Mouse (Mus musculus) gastrocnemius, postnatal 36 days (tissue): ENCODE results near the gene Bend5. TPM values are rescaled to one million over a fixed set of nuclear protein-coding genes. Genes with fewer than 3 reads are reported as not detected.
A peak's percentile ranks its signal among the peaks of the same experiment; 100 is the strongest.

ENCODE experiments used
- DNase-seq, 2 experiments: peaks; one replicate each; pipeline ENCODE4 v3.0.0; 2022
- intact Hi-C: fragments of 180-260 bp; cut with DNase I; formaldehyde crosslinking; loops from one replicate; pipeline ENCODE4 v1.15.1; 2025
- long read RNA-seq, 2 experiments: library from polyadenylated mRNA; stranded (forward); transcript quantifications; one replicate each; pipeline ENCODE4 v2.0.0; 2021
- total RNA-seq, 2 experiments: library from RNA; stranded (reverse); gene quantifications; 2 replicates each; pipeline ENCODE4 v1.2.3; 2021

The Bend5 gene
- under 1 TPM; 0.22 to 0.92 TPM for total RNA-seq
- long read RNA-seq, experiment 1, result 0 reads
- long read RNA-seq, experiment 2, partial matches to known transcripts, result 1 of 2 reads
- long read RNA-seq, experiment 2, other reads (novel, unspliced or antisense), result 0 of 2 reads

DNA sequence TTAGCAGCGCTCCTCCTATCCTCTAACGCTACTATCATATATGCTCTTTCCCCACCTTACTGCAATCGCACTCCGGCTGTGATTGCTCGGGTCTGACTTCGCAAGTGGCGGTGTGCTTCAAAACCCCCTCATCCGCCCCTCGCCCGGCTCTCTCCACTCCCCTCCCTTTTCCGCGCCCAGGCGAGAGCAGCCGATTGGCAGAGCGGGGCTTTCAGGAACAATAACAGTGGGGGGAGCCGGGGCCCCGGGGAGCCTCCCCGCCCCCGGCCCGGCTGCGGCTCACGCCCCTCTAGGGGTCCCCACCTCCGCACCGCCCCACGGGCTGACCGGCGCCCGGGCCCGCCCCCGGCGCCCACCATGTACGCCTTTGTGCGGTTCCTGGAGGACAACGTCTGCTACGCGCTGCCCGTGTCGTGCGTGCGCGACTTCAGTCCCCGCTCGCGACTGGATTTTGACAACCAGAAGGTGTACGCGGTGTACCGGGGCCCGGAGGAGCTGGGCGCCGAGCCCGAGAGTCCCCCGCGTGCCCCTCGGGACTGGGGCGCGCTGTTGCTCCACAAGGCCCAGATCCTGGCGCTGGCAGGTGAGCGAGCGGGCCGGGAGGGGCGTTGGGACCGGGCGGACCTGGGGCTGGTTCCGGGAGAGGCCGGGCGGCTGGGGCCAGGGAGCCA, at the start of gene Bend5:
Gene Bend5, plus strand, starts transcription at position 189 of the 671 bp plus-strand sequence.
- DNase-seq, result peak in 1 of 2 experiments; percentile 29
- intact Hi-C loops, result no loop called here

- no peak for DNase-seq
- intact Hi-C loops, result no loop called here
Observed at GRCm38 (mm10) chr4:111367771-111368170, 47.0 kb upstream of the Bend5 start.

DNA sequence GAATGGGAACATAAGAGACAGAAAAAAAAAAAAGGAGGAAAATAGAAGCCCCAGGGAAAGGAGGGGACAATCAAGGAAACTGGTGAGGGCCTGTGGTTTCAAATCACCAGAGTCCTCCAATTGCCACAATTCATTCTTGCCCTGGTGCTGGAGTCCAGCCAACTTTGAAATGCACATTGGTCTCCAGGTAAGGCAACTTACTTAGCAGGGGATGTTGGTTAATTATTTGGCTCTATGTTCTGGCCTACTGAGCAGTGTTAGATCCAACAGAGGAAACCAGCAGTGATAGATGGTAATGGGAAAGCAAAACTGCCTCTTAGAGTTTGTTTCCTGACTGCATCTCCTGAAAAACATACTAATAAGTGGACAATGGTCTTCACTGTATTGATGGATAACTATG, 37.6 kb upstream of the Bend5 start:
- DNase-seq, result no peak
- intact Hi-C loops, result no loop called here

DNA sequence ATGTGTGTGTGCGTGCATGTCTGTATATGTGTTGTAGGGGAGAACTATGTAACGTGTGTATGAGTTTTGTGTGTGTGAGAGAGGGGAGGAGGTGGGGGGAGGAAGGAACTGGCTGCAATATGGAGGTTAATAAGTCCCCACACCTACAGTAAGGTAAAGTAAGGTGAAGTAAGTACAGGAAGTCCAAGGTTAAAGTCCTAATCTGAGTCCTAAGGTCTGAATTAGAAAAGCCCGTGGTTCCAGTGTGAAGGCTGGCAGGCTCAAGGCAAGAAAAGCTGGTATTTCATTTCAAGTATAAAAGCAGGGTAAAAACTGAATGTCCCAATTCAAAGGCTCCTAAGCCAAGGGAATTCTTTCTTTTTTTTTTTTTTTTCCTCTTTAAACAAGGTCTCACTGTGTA, 36.7 kb upstream of the Bend5 start:
- DNase-seq, result no peak
- intact Hi-C loops, result no loop called here

GRCm38 (mm10) chr4:111383101-111383500, 31.7 kb upstream of the Bend5 start:
- intact Hi-C loops, result no loop called here

GRCm38 (mm10) chr4:111390736-111391135, 24.1 kb upstream of the Bend5 start:
- intact Hi-C loops, result no loop called here
- no peak for DNase-seq

More at GRCm38 (mm10) chr4:111383101-111383500, 31.7 kb upstream of the Bend5 start:
- no peak for DNase-seq

DNA sequence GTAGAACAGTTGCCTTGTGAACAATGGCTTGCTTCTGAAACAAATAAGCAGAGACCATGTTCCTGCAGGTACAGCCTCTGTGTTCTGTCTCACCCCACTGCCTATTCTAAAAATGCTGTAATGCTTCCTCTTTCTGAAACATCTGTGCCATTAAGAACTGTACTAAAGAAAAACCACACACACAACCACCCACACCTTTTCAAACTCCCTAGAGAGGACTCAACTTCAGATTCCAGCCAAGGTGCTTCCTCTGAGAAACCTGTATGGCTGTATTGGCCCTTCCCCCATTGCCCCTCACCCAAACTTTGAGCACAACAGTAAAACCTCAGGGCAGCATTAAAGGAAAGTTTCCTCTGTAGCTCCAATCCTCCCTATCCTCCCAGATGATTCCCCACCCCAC, 15.0 kb upstream of the Bend5 start:
- intact Hi-C loops, result no loop called here
- no peak for DNase-seq

- intact Hi-C loops, result no loop called here
- no peak for DNase-seq
Observed at GRCm38 (mm10) chr4:111400676-111401075, 14.1 kb upstream of the Bend5 start.

GRCm38 (mm10) chr4:111403243-111403642, 11.6 kb upstream of the Bend5 start:
- intact Hi-C loops, result no loop called here
- DNase-seq, result no peak

GRCm38 (mm10) chr4:111410731-111411130, 4.1 kb upstream of the Bend5 start:
- intact Hi-C loops, result no loop called here
- no peak for DNase-seq

DNA sequence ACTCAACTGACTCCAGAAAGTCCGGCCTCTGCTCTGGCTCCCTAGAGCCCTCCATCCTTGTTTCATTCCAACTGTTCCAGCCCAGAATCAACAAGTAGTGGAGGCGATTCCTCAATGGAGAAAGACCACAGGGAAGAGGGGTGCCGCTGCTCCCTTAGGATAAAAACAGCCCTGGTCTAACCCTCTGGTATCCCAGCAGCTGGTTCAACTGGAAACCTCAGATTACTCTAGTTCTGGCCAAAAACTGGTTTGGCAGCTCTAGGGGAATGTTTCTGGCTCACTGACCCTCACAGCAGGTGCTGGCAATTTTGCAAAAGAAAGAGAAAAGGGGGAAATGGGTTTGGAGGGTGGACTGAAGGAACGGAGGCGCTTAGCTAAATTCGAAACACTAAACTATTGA, 407 bp upstream of the Bend5 start:
- peak in 1 of 2 experiments; percentile 18 for DNase-seq
- intact Hi-C loops, result no loop called here

DNA sequence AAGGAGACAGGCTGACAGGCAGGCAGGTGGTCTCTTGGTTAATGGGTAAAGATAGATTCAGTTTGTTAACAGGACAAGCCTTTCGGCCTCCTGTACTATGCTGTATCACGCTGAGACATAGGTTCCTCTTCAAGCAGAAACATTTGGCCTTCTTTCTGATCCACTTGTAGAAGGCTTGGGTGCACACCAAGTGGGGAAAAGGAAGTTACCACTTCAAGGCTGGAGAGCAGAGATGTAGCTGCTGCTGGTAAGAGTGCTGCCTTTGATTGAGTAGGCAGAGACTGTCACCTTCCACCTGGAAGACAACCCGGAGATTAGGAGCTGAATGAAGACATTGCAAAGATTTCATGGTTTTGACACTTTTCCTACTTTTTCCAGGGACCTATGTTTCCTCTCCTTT, 1.3 kb downstream of the Bend5 start:
- no peak for DNase-seq
- intact Hi-C loops, result no loop called here

DNA sequence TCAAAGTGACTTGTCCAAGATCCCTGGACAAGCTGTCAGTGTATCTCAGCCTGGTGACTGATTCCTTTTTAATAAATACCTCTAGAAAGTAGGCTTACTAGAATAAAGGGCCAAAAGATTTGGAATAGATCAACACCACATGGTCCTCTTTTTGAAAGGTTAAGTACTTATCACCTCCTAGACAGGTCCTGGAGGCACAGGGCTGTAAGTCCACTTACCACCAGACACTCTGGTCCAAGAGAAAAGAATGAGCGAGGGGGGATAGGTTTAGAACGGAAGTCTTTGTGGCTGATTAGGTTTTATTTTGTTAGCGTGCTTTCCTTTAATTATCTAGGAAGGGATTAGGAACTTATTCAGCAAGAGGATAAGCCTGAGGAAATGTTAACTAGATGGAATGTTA, 1.7 kb downstream of the Bend5 start:
- intact Hi-C loops, result no loop called here
- no peak for DNase-seq

DNA sequence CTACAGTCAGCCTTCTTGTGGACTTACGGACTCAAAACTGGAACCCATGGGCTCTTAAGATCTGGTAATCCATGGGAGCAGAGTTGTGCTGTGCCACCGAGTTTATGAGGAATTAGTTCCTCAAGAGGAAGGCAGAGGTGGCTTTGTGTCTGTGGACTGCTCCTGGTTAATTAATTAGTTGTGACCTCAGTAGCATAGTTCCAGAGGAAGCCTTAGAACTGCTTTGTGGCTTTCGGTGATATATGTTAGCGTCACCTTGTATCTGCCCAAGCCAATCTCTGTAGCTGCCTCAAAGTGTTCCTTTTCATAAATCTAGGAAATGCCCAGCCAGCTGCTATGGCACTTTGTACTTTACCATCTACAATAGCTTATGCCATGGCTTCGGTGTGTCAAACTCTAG, 2.9 kb downstream of the Bend5 start:
- DNase-seq, result no peak
- intact Hi-C loops, result no loop called here

DNA sequence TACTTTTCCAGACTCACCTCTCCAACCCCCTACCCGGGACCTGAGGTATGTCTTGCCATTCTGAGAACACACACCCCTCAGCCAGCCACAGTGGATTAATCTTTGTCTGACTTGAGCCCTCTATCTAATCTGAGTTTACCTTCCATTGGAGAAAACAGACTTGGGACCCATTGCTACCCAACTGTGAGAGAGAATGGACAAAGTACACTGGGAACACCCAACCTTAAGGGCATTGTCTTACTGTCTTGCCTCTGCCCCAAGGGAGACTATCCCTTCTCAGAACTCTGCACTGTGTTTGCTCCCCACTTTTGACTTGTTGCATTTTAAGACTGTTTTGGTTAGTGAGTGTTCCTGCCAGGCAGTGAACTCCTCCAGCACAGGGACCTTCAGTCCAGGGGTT, 4.7 kb downstream of the Bend5 start:
- intact Hi-C loops, result no loop called here
- DNase-seq, result no peak

- intact Hi-C loops, result no loop called here
Observed at GRCm38 (mm10) chr4:111420031-111420430, 5.2 kb downstream of the Bend5 start.

GRCm38 (mm10) chr4:111420955-111421354, 6.1 kb downstream of the Bend5 start:
- no peak for DNase-seq
- intact Hi-C loops, result no loop called here

More at GRCm38 (mm10) chr4:111420031-111420430, 5.2 kb downstream of the Bend5 start:
- DNase-seq, result peak in 1 of 2 experiments; percentile 28

GRCm38 (mm10) chr4:111421785-111422184, 7.0 kb downstream of the Bend5 start:
- no peak for DNase-seq
- intact Hi-C loops, result no loop called here

DNA sequence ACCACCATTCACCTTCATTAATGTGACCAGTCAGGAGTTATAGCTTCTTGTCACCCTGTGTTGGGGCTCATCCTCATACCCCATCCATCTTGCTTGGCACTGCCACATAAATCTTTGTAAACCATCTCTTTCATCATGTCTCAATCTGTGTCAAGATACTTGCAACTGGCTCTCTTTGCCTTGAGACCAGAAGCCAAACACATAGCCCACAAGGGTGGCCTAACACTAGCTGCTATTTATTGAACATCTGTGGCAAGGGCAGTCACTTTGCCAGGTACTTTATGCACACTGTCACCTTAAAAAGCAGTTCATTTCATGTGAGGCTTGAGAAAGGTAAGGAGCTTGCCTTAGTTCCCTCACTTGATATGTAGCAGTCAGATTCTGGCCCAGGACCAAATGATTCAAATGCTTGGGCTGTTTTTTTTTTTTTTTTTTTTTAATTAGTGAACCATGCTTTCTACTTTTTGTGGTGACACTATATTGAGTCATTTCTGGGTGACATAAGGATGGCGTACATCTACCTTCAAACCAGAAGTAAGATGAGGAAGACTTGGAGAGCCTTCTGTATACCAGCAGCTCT, 9.7 kb downstream of the Bend5 start:
- intact Hi-C loops, result no loop called here
- DNase-seq, result no peak

- intact Hi-C loops, result no loop called here
- no peak for DNase-seq
Observed at GRCm38 (mm10) chr4:111425170-111425569, 10.4 kb downstream of the Bend5 start.

GRCm38 (mm10) chr4:111431186-111431585, 16.4 kb downstream of the Bend5 start:
- DNase-seq, result no peak
- intact Hi-C loops, result no loop called here

DNA sequence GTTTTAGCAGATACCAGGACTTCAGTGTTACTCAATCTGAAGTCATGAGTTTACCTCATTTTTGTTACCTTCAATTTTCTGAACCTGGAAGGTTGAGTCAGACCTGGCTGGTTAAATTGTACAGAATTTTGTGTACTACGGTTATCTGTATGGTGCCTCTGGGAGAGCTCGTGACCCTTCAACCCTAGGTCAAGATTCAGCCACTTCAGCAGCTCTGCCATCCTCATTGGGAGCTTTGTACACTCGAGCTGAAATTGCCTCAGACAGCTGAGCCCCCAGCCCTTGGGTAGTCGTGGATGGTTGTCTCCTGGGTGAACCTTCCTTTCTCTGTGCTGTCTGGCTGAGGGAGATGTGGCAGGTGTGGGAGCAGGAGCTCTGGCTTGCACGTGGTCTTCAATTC, 17.2 kb downstream of the Bend5 start:
- DNase-seq, result no peak
- intact Hi-C loops, result no loop called here
